Mouse (Mus musculus) midbrain, embryonic 12.5 days (tissue): Measurements from ENCODE around the gene Mat2b. TPM values are rescaled to one million over a fixed set of nuclear protein-coding genes. Genes with fewer than 3 reads are reported as not detected.

Source experiments
- ATAC-seq: fragments of 200-750 bp; cut with Nextera tagmentation; 2 replicates; pipeline ENCODE4 v1.8.0; 2017; ENCODE audit warnings: low read depth, moderate TSS enrichment, moderate library complexity; ENCODE audit not compliant: low FRiP score
- H3K27ac ChIP-seq: fragments of 300-500 bp; sonication (generic); replicated peaks from 2 replicates; pipeline ENCODE4 v1.5.1; 2016; ENCODE audit warnings: mild to moderate bottlenecking
- H3K27me3 ChIP-seq: fragments of 300-500 bp; sonication (generic); 2 replicates; pipeline ENCODE4 v1.6.1; 2016; ENCODE audit warnings: mild to moderate bottlenecking
- H3K36me3 ChIP-seq: fragments of 300-500 bp; sonication (generic); 2 replicates; pipeline ENCODE4 v1.6.1; 2016
- H3K4me1 ChIP-seq: fragments of 300-500 bp; sonication (generic); 2 replicates; pipeline ENCODE4 v1.6.1; 2016
- H3K4me2 ChIP-seq: fragments of 300-500 bp; sonication (generic); replicated peaks from 2 replicates; pipeline ENCODE4 v1.6.1; 2016; ENCODE audit warnings: mild to moderate bottlenecking, moderate library complexity
- H3K4me3 ChIP-seq: fragments of 300-500 bp; sonication (generic); 2 replicates; pipeline ENCODE4 v1.5.1; 2016; ENCODE audit warnings: mild to moderate bottlenecking
- H3K9ac ChIP-seq: fragments of 300-500 bp; sonication (generic); replicated peaks from 2 replicates; pipeline ENCODE4 v1.6.1; 2016; ENCODE audit warnings: mild to moderate bottlenecking, moderate library complexity
- H3K9me3 ChIP-seq: fragments of 300-500 bp; sonication (generic); 2 replicates; pipeline ENCODE4 v1.6.1; 2016; ENCODE audit warnings: mild to moderate bottlenecking
- WGBS: fragments of 180-500 bp; shearing (Covaris S2); methylation state at CpG from one replicate; pipeline ENCODE4 v1.1.7; 2016; 5-methylcytosine and 5-hydroxymethylcytosine counted together
- polyA plus RNA-seq: library from polyadenylated mRNA; unstranded; fragments of >200 nt; fragmentation: Nextera tagmentation; extraction: Ambion mirVana; gene quantifications from 2 replicates; pipeline ENCODE4 v1.2.1, GENCODE M21; 2016

Mat2b gene
- polyA plus RNA-seq, 1 experiment from 2014 or later: 88.6 TPM

DNA sequence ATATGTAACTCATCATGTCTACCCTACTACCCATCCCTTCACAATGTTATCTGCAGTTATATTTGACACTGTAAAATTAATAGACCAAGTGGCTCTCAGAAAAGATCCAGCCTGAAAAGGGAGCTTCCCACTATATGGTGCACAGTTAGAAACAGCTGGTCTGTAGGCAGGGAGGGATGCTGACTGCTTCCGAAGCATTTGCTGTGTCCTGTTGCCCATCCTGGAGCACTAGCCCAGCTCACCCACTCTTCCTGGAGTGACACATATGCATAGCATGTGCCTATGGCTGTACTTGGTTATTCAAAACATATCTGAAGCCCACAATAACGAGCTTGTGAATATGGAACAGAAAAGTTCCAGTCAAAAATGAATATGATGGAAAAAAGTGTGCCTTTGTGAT, 47.8 kb downstream of the Mat2b start:
- H3K4me2 ChIP-seq: no peak overlapping the region
- no peaks in the 10 kb centered on the region for H3K36me3 ChIP-seq
- H3K27me3 ChIP-seq: no peaks in the 10 kb centered on the region
- H3K9ac ChIP-seq: no peak overlapping the region
- WGBS: 73% methylated on average over 2 of the region's 2 CpGs
- H3K9me3 ChIP-seq: no peaks in the 10 kb centered on the region
- H3K27ac ChIP-seq: no peak overlapping the region
- H3K4me3 ChIP-seq: no peak overlapping the region
- no peaks in the 10 kb centered on the region for H3K4me1 ChIP-seq
- ATAC-seq: no peak

Other genes starting within 250 kb of the Mat2b start
- 48.5 and 49.0 TPM in 2 replicates for gene Hmmr, start 38.2 kb upstream of the Mat2b start, polyA plus RNA-seq
- gene Nudcd2, start 38.5 kb upstream of the Mat2b start, polyA plus RNA-seq: 136 and 143 TPM in 2 replicates
- gene Ccng1, start 60.1 kb upstream of the Mat2b start, polyA plus RNA-seq: 40.6 and 41.3 TPM in 2 replicates